Mouse (Mus musculus) left cerebral cortex, adult 18-20 months (tissue): ENCODE data around the gene Brca2. TPM values are rescaled to one million over a fixed set of nuclear protein-coding genes. Genes with fewer than 3 reads are reported as not detected.

Source experiments
- DNase-seq, 2 experiments: peaks; one replicate each; pipeline ENCODE4 v3.0.0; 2021 to 2022; ENCODE audit warnings: low spot score in 2 of 2, mixed read lengths in 1 of 2
- total RNA-seq, 2 experiments: library from RNA; stranded (reverse); gene quantifications; 2 replicates each; pipeline ENCODE4 v1.2.3; 2021

Brca2 gene
- total RNA-seq, 2 experiments from 2014 or later, result 4.6 to 8.3 TPM

GRCm38 (mm10) chr5:150595366-150596016, 73.1 kb downstream of the Brca2 start:
- DNase-seq, result no peak

DNA sequence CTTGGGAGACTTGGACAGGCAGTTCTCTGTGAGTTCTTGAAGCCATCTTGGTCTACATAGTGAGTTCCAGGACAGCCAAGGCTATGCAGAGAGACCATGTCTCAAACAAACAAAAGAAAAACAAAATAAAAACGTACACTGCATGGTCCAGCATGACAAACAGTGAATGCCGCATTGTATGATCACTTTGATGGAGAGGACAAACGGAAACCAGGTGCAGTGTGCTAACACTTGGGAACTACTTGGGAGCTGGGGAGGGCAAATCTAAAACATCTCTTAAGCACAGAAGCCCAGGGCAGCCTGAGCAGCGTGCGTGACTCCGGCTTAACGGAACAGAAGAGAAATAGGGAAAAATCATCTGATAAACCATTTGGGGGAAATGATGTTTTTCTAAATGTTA, 74.7 kb downstream of the Brca2 start, which contains the start of gene N4bp2l1:
Gene N4bp2l1 (minus strand): TSS at position 101 of the 400 bp plus-strand sequence.
- DNase-seq, result no peak

DNA sequence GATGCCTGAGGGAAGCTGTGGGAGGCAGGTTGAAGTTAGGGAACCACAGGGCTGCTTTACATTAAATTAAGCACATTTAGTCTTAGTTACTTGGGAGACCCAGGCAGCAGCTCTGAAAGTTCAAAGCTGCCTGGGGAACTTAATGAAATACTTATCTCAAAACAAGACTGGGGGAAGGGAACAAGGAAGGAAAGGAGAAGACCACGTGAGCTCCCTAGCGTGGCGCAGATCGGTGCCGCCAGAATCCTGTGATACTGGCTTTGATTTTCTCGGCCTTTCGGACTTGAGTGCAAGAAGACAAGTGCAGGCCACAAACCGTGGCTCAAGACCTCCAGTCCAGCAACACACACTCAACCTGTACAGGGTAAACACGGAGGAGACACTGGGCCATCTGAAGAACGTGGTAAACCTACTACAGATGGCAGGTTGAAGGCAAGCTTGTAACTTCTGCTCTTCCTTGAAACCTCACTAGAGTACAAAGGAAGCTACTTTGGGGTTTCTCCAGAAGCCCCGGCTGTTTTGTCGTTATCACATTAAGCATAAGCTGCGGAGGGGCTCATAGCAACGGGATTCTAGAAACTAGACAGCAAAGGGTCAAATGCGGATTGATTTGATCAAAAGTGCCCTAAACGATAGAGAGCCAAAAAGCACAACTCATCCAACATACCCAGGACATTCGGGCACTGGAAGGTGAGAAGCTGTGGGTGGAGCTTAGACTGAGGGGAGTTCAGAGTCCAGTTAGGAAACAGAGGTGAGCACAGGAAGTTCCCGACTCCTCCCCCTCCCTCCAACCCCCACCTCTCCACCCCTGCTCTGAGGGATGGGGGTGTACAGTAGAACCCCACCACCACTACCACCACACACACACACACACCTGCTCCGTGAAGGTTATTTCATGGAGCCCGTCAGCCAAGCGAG, 76.0 kb downstream of the Brca2 start:
- DNase-seq, result no peak

- DNase-seq, result no peak
Observed at GRCm38 (mm10) chr5:150599301-150600294, 77.2 kb downstream of the Brca2 start.

DNA sequence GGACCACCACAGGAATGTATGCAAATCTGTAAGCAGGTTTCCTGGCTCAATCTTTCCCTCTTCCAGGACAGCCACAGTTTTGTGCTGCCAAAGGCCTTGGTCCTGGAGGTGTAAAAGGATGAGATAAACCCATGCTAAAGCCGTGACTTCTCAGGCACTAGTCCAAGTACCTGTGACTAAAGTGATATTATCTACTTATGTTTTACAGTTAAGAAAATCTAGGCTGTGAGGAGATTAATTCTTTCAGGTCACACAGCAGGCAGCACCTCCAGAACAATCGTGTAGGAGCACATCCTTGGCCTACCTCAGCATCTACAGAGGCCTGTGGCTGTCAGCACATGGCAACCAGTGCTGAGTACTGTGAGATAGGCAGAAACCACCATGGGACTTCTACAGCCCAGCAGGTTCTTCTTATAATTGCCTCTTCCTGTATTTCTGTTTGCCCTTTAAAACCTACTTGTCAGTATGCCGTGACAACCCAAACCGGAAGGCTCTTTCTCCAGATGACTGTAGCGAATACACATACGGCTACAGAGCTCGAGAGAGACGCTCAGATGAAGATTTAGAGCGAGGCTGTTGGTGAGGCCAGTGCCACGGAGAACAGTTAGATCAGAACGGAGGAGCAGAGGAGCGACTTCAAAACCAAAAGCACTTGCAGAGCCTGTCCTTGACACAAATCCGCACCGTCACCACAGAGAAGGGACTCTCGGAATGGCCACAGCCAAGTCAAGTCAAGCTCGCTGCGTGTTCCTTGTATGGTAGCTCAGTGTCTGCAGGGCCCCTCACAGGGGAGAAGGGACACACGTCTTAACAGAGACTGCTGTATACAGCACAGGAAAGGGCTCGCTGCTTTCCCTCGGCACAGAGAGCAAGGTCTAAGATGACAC, 78.4 kb downstream of the Brca2 start:
- DNase-seq, result no peak

- no peak for DNase-seq
Observed at GRCm38 (mm10) chr5:150601441-150602230, 79.2 kb downstream of the Brca2 start.

GRCm38 (mm10) chr5:150606131-150606530, 83.7 kb downstream of the Brca2 start:
- DNase-seq, result no peak

DNA sequence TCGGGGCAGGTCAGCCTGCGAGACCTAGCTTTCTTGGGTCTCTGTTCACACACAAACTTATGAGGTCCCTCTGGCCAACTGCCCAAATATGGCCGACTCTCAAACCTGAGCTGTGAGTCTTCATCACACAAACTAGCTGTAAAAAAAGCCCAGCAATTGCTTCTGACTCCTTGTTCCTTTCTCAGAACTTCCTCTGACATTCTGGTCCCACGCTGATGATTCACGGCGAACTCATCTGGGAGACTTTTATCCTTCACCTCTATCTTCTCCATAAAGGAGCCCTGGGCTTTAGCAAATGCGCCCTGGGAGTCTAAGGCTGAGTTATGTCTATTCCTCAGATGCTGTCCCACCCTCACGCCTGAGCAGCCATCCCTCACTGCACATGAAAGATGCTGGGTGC, 85.2 kb downstream of the Brca2 start:
- no peak for DNase-seq

- no peak for DNase-seq
Observed at GRCm38 (mm10) chr5:150611136-150611535, 88.7 kb downstream of the Brca2 start.

DNA sequence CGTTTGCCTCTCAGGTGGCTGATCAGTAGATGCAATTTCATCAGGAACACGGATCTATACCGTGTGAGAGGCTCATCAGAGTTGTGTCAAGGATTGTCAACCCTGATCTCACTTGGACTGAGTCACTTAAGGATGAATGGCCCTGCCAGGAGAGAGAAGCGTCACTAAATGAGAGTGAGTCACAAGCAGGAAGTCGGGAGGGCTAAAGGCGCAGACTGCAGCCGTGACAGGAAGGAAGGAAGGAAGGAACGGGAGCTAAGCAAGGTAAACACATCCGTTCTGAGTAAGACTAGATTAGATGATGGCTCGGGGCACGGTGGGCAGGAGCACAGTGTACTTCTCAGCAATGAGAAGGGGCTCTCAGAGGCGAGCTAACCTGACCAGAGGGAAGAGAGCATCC, 89.3 kb downstream of the Brca2 start:
- peak in 1 of 2 experiments; percentile 29 for DNase-seq

- no peak for DNase-seq
Observed at GRCm38 (mm10) chr5:150614054-150614453, 91.6 kb downstream of the Brca2 start.

DNA sequence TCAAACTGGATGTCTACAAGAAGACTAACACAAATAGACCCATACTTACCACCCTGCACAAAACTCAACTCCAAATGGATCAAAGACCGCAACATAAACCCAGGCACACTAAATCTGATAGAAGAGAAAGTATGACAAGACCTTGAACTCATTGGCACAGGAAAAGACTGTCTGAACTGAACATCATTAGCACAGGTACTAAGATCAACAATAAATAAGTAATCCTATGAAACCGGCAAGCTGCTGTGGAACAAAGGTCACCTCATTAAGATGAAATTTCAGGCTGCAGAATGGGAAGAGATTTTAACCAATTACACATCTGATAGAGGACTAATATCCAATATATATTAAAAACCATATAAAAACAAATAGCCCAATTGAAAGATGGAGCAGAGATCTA, 93.8 kb downstream of the Brca2 start:
- DNase-seq, result no peak

- no peak for DNase-seq
Observed at GRCm38 (mm10) chr5:150616731-150617130, 94.3 kb downstream of the Brca2 start.

- no peak for DNase-seq
Observed at GRCm38 (mm10) chr5:150618599-150619355, 96.3 kb downstream of the Brca2 start.
